Mouse (Mus musculus) forebrain, embryonic 13.5 days (tissue): ENCODE measurements at regions not wholly inside any gene's neighbourhood (a gene's known extent, or its start where the extent isn't known, plus 50 kb on each side); places are given as distances from the start of the nearest gene placed in this dataset.
A peak's percentile ranks its signal among the peaks of the same experiment; 100 is the strongest.

Experiments used
- ATAC-seq: fragments of 200-750 bp; cut with Nextera tagmentation; 2 replicates; pipeline ENCODE4 v1.8.0; 2017
- H3K27ac ChIP-seq: fragments of 300-500 bp; sonication (generic); 2 replicates; pipeline ENCODE4 v1.5.1; 2015; ENCODE audit warnings: inconsistent platforms, mild to moderate bottlenecking, moderate library complexity
- H3K27me3 ChIP-seq: fragments of 300-500 bp; sonication (generic); 2 replicates; pipeline ENCODE4 v1.6.1; 2015; ENCODE audit warnings: mild to moderate bottlenecking, inconsistent platforms
- H3K36me3 ChIP-seq: fragments of 300-500 bp; sonication (generic); 2 replicates; pipeline ENCODE4 v1.6.1; 2015; ENCODE audit warnings: mild to moderate bottlenecking, inconsistent platforms; ENCODE audit not compliant: poor library complexity, severe bottlenecking
- H3K4me1 ChIP-seq: fragments of 300-500 bp; sonication (generic); 2 replicates; pipeline ENCODE4 v1.6.1; 2015; ENCODE audit warnings: inconsistent platforms
- H3K4me2 ChIP-seq: fragments of 300-500 bp; sonication (generic); 2 replicates; pipeline ENCODE4 v1.6.1; 2015; ENCODE audit warnings: inconsistent platforms, mild to moderate bottlenecking, moderate library complexity
- H3K4me3 ChIP-seq: fragments of 300-500 bp; sonication (generic); 2 replicates; pipeline ENCODE4 v1.5.1; 2015; ENCODE audit warnings: mild to moderate bottlenecking, inconsistent platforms
- H3K9ac ChIP-seq: fragments of 300-500 bp; sonication (generic); 2 replicates; pipeline ENCODE4 v1.6.1; 2015; ENCODE audit warnings: mild to moderate bottlenecking, inconsistent platforms
- H3K9me3 ChIP-seq: fragments of 300-500 bp; sonication (generic); replicated peaks from 2 replicates; pipeline ENCODE4 v1.6.1; 2016; ENCODE audit warnings: inconsistent platforms
- WGBS: fragments of 180-500 bp; shearing (Covaris S2); methylation state at CpG from one replicate; pipeline ENCODE4 v1.1.7; 2015; 5-methylcytosine and 5-hydroxymethylcytosine counted together

DNA sequence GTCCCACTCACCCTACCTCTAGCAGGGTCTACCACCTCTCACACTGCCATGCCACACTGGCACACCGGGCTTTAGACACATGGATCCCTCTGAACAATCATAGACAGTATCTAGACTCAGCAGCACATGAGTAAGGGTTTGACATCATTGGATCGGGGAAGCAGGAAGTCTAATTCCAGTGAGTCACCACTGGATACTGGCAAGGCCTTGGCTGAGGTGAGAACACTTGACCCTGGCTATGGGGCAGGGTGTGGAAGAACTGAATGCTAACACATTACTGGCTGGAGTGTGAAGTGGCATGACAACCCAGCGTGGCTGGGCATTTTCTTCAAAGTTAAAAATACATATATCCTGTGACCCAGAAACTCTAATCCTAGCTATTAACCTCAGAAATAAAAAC is 114.4 kb downstream of the H2afy start:
- H3K36me3 ChIP-seq, result no peaks in the 10 kb centered on the region
- WGBS, result 87% methylated on average over 3 of the region's 3 CpGs

DNA sequence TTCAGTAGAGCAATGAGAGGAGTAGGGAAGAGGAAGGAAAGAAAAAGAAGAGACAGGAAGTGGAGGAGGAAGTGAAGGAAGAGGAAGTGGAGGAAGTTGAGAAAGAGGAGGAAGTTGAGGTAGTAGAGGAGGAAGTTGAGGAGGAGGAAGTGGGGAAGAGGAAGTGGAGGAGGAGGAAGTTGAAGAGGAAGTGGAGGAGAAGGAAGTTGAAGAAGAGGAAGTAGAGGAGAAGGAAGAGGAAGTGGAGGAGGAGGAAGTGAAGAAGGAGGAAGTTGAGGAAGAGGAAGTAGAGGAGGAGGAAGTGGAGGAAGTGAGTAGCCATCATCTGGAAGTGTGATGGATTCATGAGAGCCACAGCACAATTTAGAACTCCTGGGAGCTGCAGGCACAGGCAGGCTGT is 122.2 kb downstream of the H2afy start:
- Histone ChIP-seq H3K9me3 (no peaks in the 10 kb centered on the region), H3K27me3 (no peaks in the 10 kb centered on the region), H3K4me1 (peaks cover 15% of the 10 kb centered on the region), H3K27ac (no peak overlapping the region), H3K9ac (no peak overlapping the region), H3K4me3 (no peak overlapping the region), H3K36me3 (no peaks in the 10 kb centered on the region), H3K4me2 (no peak overlapping the region)
- ATAC-seq, result no peak

More for the DNA sequence above, 114.4 kb downstream of the H2afy start:
- no peaks in the 10 kb centered on the region for H3K9me3 ChIP-seq
- no peak overlapping the region for H3K9ac ChIP-seq
- ATAC-seq, result no peak
- no peak overlapping the region for H3K27ac ChIP-seq
- no peak overlapping the region for H3K4me2 ChIP-seq
- H3K4me3 ChIP-seq, result no peak overlapping the region
- H3K27me3 ChIP-seq, result no peaks in the 10 kb centered on the region
- no peaks in the 10 kb centered on the region for H3K4me1 ChIP-seq

DNA sequence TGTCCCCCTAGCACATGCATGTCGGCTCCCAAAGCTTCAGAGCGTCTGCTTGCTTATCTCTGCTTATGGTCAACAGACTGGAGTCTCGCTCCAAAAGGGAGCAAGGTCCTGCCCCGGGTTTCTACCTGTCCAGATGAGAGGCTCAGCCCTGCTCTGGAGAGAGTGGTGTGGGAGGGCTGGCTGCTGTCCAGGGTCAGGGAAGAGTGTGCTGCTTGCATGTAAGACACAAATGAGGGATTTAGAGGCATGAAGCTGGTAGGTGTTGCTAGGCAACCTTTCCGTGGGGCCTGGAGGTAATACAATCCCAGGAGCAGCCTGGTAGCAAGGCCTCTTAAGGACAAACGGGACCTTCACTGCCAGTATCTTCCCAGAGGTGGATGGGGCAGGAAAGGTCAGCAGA is 125.7 kb downstream of the H2afy start:
- no peaks in the 10 kb centered on the region for H3K27me3 ChIP-seq
- no peaks in the 10 kb centered on the region for H3K9me3 ChIP-seq
- 40% methylated on average over 6 of the region's 6 CpGs for WGBS
- peaks cover 15% of the 10 kb centered on the region for H3K4me1 ChIP-seq
- H3K27ac ChIP-seq, result no peak overlapping the region
- ATAC-seq, result no peak
- H3K9ac ChIP-seq, result no peak overlapping the region
- no peak overlapping the region for H3K4me3 ChIP-seq
- H3K36me3 ChIP-seq, result no peaks in the 10 kb centered on the region
- H3K4me2 ChIP-seq, result no peak overlapping the region

DNA sequence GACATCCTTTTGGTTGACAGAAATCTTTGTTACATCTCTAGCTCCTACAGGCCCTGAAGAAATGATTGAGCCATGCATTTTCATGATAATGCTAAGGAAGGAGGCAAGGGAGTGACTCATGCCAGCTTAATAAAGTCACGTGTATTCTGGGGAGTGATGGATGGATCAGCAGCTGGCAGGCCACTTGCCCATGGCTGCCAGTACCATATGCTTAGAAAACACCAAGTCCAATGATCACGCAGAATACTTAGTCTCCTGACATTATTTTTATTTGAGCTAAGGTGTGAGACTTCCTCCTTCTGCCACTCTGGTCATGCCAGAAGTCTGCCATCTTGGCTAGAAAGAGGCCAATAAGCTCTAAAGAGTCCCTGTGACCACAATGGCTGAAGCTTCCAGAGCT is 129.3 kb downstream of the H2afy start:
- Histone ChIP-seq H3K4me2 (no peak overlapping the region), H3K4me3 (no peak overlapping the region), H3K9ac (no peak overlapping the region), H3K4me1 (peaks cover 15% of the 10 kb centered on the region), H3K9me3 (no peaks in the 10 kb centered on the region), H3K36me3 (no peaks in the 10 kb centered on the region), H3K27ac (no peak overlapping the region), H3K27me3 (no peaks in the 10 kb centered on the region)
- ATAC-seq, result peak; percentile 70; the same call in 1 of the 2 replicates
- 64% methylated on average over 2 of the region's 2 CpGs for WGBS

DNA sequence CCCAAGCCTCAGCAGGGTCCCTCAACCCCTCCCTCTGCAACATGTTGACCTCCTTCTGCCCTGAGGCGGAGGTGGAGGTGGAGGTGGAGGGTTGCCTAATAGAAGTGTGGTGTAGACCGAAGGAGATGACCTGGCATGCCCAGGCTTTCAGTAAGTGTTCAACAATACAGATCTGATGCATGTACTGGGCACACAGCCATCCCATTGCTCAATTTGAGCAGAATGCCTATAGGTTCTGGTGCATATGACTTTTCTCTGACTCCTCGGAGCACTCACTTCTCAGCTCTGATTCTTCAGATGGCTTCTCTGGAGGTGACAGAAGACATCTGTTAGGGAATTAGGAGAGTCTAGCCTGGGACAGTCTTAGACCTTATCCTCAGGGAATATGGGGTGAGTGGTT is 130.4 kb downstream of the H2afy start:
- no peaks in the 10 kb centered on the region for H3K27me3 ChIP-seq
- no peak overlapping the region for H3K4me3 ChIP-seq
- no peaks in the 10 kb centered on the region for H3K9me3 ChIP-seq
- H3K9ac ChIP-seq, result no peak overlapping the region
- no peaks in the 10 kb centered on the region for H3K36me3 ChIP-seq
- WGBS, result 83% methylated on average over 3 of the region's 3 CpGs
- ATAC-seq, result no peak
- H3K4me1 ChIP-seq, result peaks cover 11% of the 10 kb centered on the region
- no peak overlapping the region for H3K27ac ChIP-seq
- H3K4me2 ChIP-seq, result no peak overlapping the region

DNA sequence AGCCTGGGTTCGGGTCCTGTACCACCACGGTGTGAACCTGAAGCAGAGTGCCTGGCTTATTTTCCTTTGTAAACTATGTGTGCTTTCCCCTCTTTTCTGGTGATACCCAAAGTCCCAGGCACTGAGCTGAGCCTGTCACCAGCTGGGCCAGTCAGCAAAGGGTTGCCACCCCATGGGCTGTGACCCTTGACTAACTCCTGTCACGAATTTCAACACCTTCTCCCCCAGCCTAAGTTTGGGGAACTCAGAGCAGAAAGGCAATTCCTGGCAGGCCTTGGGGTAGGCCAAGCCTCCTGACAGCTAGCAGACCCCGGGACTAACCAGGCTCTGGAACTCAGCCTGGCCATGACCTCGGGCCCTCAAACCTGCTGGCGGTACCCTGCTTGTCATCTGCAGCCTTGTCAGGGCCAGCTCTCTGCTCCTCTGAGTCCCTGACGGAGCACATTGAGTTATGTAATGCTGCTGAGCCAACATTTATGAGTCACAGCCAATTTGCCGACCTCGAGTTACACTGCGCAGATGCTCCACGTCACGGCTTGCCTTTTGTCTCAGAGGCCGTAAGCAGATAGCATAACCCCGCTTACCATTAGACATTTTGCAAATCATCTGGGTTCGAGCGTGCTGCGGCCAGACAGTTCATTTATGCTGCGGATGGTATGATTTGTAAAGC is 132.3 kb downstream of the H2afy start:
- ATAC-seq, result no peak
- no peak overlapping the region for H3K4me2 ChIP-seq
- WGBS, result 82% methylated on average over 18 of the region's 18 CpGs
- H3K4me1 ChIP-seq, result no peaks in the 10 kb centered on the region
- no peak overlapping the region for H3K4me3 ChIP-seq
- H3K9me3 ChIP-seq, result no peaks in the 10 kb centered on the region
- no peak overlapping the region for H3K27ac ChIP-seq
- H3K36me3 ChIP-seq, result no peaks in the 10 kb centered on the region
- H3K27me3 ChIP-seq, result no peaks in the 10 kb centered on the region
- no peak overlapping the region for H3K9ac ChIP-seq

DNA sequence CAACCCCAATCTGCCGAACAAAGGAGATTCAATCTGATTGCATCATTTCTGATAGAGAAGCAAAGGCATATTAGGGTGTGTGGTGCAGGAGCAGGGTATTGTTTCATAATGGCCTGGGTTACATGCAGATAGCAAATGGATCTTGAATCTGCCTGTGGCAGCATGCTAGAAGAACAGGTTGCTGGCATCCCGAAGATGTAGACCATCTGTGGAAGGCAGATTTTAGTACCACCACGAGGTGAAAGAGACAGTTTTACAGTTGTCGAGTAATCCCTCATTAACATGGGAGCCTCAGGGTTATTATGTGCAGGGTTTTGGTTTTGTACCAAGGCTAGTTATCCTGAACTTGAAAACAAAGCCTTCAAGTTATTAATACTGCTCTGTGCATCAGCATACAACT is 140.9 kb downstream of the H2afy start:
- H3K4me1 ChIP-seq, result no peaks in the 10 kb centered on the region
- 70% methylated on average over 4 of the region's 4 CpGs for WGBS
- no peaks in the 10 kb centered on the region for H3K36me3 ChIP-seq
- peak; percentile 27; the same call in 1 of the 2 replicates for ATAC-seq
- H3K4me2 ChIP-seq, result no peak overlapping the region
- no peak overlapping the region for H3K27ac ChIP-seq
- no peak overlapping the region for H3K4me3 ChIP-seq
- no peaks in the 10 kb centered on the region for H3K9me3 ChIP-seq
- no peak overlapping the region for H3K9ac ChIP-seq
- H3K27me3 ChIP-seq, result no peaks in the 10 kb centered on the region

DNA sequence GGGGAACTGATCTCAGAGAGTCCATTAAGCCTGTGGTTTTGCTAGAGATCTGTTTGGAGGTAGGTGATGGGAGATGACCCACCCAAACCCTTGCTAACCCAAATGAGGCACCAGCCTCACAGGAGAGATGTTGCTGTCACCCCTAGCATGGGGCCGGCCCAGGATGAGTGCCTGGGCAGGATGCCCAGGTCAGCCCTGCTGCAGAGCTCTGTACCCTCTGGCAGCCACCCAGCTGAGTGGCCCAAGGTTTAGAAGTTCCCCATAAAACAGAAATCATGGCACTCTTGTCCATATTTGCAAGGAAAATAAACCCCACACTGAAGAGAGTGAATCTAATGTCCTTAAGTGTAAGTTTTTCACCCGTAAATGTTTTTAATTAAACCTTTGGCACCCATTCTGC is 141.7 kb downstream of the H2afy start:
- Histone ChIP-seq H3K4me3 (no peak overlapping the region), H3K9me3 (no peaks in the 10 kb centered on the region), H3K27ac (no peak overlapping the region), H3K9ac (no peak overlapping the region), H3K4me2 (no peak overlapping the region), H3K4me1 (0 out of 2 replicates have a peak, but pooled peaks cover 4% of the 10 kb centered on the region), H3K36me3 (no peaks in the 10 kb centered on the region), H3K27me3 (no peaks in the 10 kb centered on the region)
- no peak for ATAC-seq
- 78% methylated on average over 2 of the region's 2 CpGs for WGBS

DNA sequence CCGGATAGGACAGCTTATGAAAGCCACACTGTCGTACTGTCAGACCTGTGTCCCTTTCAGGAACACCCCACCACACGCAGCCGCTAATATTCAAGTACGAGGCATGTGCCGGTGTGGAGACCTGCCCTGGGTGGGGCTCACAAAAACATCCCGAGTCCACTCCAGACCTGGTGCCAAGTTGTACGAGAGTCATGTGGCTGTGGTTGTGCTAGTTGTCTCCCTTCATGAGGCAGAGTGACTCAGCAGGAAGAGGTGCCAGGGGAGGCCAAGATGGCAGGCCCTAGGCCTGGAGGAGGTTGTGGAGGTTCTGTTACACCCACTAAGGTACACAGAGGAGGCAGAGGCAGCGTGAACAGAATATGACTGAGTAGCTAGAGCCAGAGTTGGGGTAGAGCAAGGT is 143.5 kb downstream of the H2afy start:
- no peaks in the 10 kb centered on the region; the same call in 1 of the 2 replicates for H3K27me3 ChIP-seq
- H3K4me2 ChIP-seq, result no peak overlapping the region
- no peaks in the 10 kb centered on the region for H3K9me3 ChIP-seq
- H3K27ac ChIP-seq, result no peak overlapping the region; the same call in 1 of the 2 replicates
- H3K4me3 ChIP-seq, result no peak overlapping the region
- 90% methylated on average over 9 of the region's 9 CpGs for WGBS
- H3K4me1 ChIP-seq, result 0 out of 2 replicates have a peak, but pooled peaks cover 7% of the 10 kb centered on the region
- no peak overlapping the region for H3K9ac ChIP-seq
- ATAC-seq, result no peak
- no peaks in the 10 kb centered on the region for H3K36me3 ChIP-seq

DNA sequence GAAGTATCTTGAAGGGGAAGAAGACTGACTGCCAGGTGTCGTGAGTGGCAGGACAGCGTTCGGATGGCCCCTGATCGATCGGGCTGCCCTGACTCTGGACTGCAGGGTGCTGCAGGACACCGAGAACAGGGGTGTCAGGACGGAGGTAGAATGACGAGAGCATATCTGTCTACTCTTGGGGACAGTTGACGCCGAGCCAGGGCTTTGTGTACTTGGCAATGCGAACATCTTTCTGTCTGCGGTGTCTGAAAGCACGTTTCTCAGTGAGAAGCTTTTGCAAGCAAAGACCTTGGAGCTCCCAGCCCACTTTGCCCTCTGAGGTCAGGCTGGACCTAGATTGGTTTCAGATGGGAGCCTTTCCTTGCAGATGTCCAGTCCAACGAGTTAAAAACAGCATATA is 144.9 kb downstream of the H2afy start:
- H3K4me1 ChIP-seq, result 0 out of 2 replicates have a peak, but pooled peaks cover 7% of the 10 kb centered on the region
- WGBS, result 89% methylated on average over 14 of the region's 14 CpGs
- ATAC-seq, result no peak
- H3K4me3 ChIP-seq, result no peak overlapping the region
- no peak overlapping the region for H3K27ac ChIP-seq
- H3K9me3 ChIP-seq, result no peaks in the 10 kb centered on the region
- H3K4me2 ChIP-seq, result no peak overlapping the region
- H3K9ac ChIP-seq, result no peak overlapping the region
- H3K27me3 ChIP-seq, result peaks cover 1% of the 10 kb centered on the region
- H3K36me3 ChIP-seq, result no peaks in the 10 kb centered on the region

DNA sequence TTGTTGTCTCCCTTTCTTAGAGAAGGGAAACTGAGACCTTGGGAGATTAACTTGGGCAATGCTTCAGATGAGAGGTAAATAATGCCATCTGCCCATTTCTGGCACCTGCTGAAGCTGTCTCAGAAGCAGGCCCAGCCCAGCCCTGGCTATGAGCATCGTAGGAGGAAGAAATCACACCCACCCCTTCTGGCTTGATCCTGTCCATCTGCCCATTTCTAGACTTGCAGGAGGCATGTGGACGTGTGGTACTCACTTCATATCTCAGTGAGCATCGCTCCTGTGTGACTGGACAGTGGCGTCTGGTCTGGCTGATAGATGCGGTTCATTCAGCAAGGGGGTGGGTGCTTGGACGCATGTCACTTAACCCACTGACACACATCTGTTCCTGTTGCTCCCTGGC is 146.0 kb downstream of the H2afy start:
- no peak overlapping the region for H3K9ac ChIP-seq
- H3K9me3 ChIP-seq, result no peaks in the 10 kb centered on the region
- H3K4me3 ChIP-seq, result no peak overlapping the region
- peaks cover 4% of the 10 kb centered on the region for H3K27me3 ChIP-seq
- ATAC-seq, result peak; percentile 36; the same call in 1 of the 2 replicates
- no peak overlapping the region for H3K4me2 ChIP-seq
- no peaks in the 10 kb centered on the region for H3K36me3 ChIP-seq
- 0 out of 2 replicates have a peak overlapping the region, but pooled peaks have one; percentile 4 for H3K27ac ChIP-seq
- 86% methylated on average over 6 of the region's 6 CpGs for WGBS
- H3K4me1 ChIP-seq, result 0 out of 2 replicates have a peak, but pooled peaks cover 9% of the 10 kb centered on the region

DNA sequence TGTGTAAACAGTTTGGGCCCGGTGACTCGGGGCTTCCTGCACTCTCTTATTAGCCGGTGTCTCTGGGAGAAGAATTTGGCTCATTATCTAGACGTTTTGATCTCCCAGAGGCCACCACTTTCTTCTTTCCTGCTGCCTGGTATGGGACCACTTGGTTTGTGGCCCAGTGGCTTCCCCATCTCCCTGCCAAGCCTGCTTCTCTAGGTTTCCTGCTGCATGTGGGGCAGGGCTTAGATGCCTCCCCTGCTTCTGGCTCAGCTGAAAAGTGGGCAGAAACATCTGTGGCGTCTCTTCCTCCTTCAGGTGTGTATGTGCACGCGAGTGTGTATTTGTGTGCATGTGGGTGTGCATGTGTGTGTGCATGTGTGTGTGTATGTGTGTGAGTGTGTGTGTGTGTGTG is 146.8 kb downstream of the H2afy start:
- 0 out of 2 replicates have a peak, but pooled peaks cover 11% of the 10 kb centered on the region for H3K4me1 ChIP-seq
- H3K9me3 ChIP-seq, result no peaks in the 10 kb centered on the region
- no peak for ATAC-seq
- H3K4me3 ChIP-seq, result no peak overlapping the region
- H3K27ac ChIP-seq, result no peak overlapping the region
- H3K36me3 ChIP-seq, result no peaks in the 10 kb centered on the region
- peaks cover 12% of the 10 kb centered on the region for H3K27me3 ChIP-seq
- no peak overlapping the region for H3K4me2 ChIP-seq
- 43% methylated on average over 7 of the region's 7 CpGs for WGBS
- no peak overlapping the region for H3K9ac ChIP-seq

DNA sequence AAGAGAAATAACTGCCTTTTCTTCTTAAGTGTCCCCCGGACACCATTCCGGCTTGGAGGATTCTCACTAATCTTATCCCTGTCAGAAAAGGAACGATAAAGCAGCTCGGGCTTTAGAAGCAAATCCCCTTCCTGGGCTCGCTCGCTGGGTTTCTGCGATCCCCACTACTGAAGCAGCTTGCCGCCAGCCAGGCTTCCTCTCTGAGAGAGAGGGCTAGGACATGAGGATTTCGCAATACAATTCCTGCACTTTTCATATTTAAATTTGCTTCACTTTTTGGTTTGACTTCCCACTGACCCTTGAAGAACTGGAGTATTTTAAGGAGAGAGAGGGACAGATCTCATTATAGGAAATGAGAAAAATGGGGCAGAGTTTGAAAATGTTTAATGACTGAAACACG is 149.4 kb upstream of the Pitx1 start:
- Histone ChIP-seq H3K4me3 (no peak overlapping the region), H3K27ac (no peak overlapping the region), H3K4me1 (peaks cover 21% of the 10 kb centered on the region; the same call in 1 of the 2 replicates), H3K9ac (no peak overlapping the region), H3K4me2 (no peak overlapping the region), H3K27me3 (peaks cover 28% of the 10 kb centered on the region), H3K9me3 (no peaks in the 10 kb centered on the region), H3K36me3 (no peaks in the 10 kb centered on the region)
- 15% methylated on average over 10 of the region's 10 CpGs for WGBS
- no peak for ATAC-seq
